Mouse (Mus musculus): Measurements from ENCODE around the gene Rprd1b.

Rprd1b gene

DNA sequence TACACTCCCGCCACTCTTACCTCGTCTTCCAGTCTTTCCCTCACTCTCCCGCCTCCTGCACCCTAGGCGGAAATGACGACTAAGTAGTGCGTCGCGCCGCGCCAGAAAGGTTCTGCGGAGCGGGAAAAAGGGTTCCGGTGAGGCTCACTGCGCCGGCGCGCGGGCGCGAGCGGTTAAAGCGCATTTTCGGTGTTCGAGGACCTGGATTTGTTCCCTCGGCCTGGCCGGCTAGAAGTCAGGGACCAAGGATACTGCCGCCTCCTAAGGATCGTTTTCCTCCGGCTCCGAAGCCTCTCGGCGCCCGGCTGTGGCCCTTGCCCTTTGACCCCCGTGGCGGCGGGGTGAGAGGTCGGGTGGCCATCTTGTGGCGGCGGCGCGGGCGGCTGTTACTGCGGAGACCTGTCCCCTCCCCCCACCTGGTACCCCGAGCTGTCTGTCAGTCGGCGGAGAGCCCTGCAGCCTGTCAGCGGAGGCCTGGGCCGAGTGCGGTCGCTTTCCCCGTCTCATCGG, at the start of gene Rprd1b, which contains the start of gene Tti1:
TSS of gene Rprd1b (plus strand) at position 144 of the 510 bp plus-strand sequence.
TSS of gene Tti1 (minus strand) at position 80 of the 510 bp plus-strand sequence.
- peak; percentile 96 for DNase-seq (ENCODE audit: low spot score)

DNA sequence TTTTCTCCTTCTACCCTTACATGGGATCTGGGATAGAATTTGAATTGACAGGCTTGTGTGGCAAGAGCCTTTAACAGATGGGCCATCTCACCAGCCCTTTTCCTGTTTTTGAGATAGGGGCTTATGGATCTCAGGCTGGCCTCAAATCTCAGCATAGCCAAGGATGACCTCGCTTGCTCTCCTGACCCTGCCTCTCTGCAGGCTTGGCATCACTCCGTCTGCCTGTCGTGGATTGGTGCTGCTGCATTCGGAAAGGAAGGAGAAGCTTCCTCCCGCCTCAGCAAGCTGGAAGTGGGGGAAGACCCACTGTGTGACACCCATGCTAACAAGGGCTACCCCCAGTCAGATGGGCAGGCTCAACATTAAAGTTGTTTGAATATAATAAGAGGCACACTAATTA, 49.1 kb upstream of the Rprd1b start:
- DNase-seq (ENCODE audit: low spot score), result no peak

DNA sequence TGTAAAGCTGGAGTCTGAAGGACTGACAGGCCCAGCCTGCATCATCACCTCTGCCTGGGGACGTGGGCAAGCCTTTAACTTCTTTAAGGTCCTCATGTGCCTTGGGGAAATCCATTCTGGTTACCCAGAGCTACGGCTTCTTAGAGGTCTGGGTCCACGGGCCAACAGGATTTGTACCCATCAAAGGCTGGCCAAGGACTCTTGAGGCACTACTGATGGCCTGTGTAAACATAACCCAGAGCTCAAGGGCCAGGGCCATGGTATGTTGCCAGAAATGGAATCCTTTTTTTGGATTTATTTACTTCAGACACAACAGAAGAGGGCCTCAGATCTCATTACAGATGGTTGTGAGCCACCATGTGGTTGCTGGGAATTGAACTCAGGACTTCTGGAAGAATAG, 45.6 kb upstream of the Rprd1b start:
- DNase-seq (ENCODE audit: low spot score), result no peak

DNA sequence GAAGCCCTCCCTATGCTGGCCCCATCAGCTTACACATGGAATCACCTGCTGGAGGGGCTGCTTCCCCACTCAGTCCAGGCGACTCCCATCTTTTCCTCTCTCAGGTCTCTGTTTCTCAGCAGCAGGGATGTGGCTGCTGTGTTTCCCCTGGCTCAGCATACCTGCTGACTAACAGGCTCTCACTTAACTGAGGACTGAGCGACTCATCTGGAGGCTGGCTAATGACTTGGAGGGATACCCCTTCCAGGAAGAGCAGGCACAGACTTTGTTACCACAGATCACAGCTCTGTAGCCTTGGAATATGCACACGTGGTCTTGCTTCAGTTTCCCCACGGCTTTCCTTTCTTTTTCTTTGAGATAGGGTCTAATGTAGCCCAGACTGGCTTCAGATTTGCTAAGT, 45.0 kb upstream of the Rprd1b start:
- no peak for DNase-seq (ENCODE audit: low spot score)

DNA sequence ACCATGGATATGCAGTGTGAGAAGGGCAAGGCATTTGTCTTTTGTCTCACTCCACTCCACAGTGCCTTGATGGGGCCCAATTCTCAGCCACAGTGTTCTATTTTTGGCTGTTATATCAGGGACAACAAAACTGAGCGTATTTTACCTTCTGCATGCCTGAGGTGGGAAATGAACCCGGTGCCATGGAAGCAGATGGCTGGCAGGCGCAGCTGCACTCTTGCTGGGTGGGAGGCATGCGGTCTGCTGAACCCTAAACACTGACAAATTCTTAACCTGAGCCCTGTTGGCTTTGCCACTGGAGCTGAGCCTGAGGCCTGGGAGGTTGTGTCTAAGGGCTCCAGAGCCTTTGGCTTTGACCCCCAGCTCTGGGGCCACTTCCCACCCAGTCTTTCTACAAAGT, 42.7 kb upstream of the Rprd1b start:
- no peak for DNase-seq (ENCODE audit: low spot score)

DNA sequence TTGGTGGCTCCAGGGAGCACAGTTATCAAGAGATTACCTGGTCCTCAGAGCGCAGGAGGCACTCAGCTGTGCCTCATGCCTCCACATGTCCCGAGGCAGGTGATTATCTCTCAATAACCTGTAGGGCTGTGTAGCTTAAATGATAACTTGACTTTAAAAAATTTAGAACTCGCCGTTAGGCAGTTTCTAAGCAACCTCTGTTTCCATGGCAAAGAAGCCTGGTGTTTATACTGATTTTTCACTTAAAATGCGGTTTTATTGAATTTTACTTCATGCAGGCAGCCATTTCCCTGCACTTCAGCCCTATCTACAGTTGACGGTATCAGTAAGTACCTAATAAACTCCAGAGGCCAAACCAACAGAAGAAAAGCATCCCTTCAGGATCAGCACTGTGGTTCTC, 42.1 kb upstream of the Rprd1b start:
- no peak for DNase-seq (ENCODE audit: low spot score)

DNA sequence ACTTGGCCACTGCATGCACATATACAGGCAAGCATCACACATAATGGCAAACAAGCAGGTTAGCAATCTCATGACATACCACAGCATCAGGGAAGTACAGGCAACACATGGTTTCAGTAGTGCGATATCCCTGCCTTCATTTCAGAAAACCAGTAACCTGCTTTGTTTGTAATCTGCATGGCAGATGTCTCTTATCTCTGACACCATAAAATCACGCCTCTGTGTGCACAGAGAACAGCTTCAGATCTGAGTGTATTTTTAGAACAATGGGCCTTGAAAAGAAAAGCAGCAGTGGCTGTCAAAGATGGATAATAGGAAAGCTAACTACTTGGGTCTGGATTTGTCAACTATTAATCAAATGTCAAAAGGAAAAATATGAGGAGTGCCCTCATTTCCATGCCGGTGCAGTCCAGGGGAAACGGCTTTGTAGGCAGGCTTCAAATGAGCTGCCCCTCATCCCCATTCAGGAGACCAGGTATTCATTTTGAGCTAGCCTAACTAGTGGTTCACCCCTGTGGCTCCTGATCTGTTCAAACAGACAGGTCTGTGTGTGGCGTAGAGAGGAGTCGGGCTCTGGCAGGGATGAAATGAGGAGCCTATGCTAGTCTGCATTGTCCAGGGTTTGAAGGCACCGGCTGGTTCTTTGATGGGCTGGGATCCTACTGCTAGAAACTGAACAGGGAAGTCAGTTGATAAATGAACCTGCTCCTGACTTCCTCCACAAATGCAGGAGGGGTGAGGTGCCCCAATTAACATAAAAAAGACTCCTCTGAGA, 39.7 kb upstream of the Rprd1b start:
- peak; percentile 18 for DNase-seq (ENCODE audit: low spot score)

DNA sequence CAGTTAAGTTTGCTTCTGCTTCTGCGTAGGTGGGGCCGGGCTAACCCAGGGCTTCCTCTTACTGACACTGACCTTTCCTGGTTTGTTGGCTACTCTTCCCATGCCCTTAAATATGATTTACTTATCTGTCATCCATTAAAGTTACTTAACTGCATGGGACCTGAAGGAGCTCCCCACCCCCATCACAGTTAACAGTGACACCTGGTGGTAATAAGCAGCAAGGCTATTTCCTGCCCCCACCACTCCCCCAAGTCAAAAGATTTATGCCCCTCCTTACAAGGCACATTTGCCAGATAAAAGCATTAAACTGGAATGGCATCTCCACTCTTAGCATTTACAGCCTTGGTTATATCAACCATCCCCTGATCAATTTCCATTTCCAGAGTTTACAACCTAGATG, 38.4 kb upstream of the Rprd1b start:
- DNase-seq (ENCODE audit: low spot score), result peak; percentile 43

DNA sequence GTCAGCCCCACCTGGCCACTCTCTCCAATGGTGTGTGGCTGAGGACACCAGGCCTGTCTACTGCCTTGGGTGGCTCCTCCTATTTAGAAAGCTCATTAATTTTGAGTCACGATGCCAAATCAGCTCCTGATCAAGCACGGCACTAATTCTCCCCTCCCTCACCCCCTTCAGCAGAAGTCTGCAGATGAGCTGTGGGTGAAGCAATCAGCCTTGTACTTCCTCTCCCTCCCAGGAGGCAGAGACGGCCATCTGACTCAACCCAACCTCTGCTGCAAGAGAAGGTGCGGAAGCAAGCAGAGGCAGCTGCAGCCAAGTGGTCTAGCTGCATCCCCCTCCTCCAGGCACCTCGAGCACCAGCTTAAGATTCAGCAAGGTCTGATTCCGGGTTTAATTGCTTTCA, 37.3 kb upstream of the Rprd1b start:
- peak; percentile 49 for DNase-seq (ENCODE audit: low spot score)

DNA sequence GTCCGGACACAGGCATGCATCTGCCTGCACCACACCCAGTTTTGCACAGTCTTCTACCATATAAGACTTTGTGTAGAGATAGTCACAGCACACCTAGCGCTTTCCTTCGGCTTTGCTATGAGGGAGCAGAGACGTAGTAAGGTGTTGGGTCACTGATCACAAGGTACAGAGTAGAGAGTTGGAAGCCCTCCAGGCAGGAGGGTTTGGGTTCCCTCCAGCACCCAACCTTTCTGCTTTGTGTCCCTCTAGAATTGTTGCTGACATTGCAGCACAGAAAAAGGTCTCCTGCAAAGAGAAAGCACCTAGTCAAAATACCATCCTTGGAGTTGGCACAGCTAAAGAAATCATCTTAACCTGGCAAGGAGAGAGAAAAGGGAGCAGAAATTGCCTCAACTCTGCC, 35.8 kb upstream of the Rprd1b start:
- DNase-seq (ENCODE audit: low spot score), result no peak

DNA sequence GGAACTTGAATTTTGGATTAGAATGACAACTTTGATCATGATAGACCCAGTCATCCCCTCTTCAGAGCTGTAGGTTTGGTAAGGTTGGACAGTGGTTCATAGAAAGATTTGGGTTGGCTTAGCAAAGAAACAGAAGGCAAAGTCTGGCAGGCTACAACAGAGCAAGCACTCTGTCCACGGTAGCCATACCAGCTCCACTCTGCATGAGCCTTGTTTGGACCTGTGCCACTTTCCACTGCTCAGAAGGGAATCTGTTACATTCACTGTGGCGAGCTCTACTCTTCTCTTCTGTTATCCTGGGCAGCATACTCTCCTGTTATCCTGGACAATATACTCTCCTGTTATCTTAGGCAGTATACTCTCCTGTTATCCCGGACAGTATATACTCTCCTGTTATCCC, 29.5 kb upstream of the Rprd1b start:
- DNase-seq (ENCODE audit: low spot score), result peak; percentile 39

DNA sequence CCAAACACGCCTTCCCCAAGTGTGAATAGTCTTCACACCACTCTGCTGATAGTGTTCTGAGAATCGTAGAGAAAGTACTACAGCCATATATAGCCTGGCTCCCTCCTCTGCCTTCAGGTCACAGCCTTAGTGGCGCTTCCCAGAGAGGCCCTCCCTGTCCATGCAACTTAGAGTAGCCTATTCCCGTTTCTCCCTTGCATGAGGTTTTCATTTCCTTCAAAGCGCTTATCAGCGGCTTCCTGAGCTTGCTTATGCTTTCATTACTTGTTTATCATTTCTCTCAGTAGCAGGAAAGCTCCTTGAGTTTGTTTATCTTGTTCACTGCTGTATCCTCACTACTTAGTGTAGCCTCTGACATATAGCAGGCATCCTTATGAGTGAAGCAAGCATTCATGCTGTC, 23.7 kb upstream of the Rprd1b start:
- DNase-seq (ENCODE audit: low spot score), result no peak

DNA sequence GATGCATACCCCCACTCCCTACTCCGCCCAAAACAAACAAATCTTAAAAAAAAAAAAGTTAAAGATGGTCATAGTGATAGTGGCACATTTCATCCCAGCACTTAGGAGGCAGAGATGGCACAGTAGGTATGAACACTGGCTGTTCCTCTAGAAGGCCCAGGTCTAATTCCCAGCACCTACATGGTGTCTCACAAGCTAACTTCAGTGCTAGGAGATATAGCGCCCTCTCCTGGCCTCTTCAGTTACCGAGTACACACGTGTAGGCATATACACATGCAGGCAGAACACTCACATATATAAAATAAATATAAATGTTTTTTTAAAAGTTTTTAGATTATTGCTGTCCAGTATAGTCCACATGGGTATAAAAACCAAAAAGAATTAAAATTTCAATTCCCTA, 22.7 kb upstream of the Rprd1b start:
- DNase-seq (ENCODE audit: low spot score), result no peak

DNA sequence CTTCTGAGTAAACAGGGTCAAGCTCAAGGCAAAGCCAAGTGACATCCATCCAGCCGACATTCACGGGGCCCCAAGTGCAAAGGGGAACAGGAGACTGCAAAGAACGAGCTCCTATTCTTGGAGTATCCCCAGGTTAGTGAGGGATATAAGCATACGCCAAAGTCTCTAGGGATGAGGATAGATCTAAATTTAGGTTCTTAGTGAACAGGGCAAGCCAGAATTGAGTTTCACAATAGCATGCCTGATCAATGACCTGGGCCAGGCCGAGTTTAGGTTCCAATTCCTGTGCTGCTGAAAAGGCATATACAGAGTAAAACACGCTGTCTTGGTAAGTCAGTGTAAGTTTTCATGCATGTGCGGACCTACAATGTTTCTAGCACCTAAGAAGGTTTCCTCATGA, 18.9 kb upstream of the Rprd1b start:
- no peak for DNase-seq (ENCODE audit: low spot score)

DNA sequence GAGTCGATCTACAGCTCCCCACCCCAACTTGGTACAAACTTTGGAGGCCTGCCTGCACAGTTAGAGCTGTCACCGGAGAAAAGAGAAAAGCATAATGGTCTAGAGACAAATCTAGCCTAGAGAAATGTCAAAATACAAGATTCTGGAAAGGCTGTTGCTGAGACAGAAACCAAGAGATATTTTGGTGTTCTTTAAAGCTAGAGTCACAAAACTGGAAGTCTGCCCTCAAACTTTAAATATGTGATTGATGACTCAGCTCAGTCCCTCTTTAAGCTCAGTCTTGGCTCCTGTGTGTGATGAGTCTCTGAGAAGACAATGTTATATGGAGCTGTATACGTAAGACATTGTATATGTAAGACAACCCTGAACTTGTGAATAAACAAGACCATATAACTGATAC, 15.7 kb upstream of the Rprd1b start:
- DNase-seq (ENCODE audit: low spot score), result no peak

DNA sequence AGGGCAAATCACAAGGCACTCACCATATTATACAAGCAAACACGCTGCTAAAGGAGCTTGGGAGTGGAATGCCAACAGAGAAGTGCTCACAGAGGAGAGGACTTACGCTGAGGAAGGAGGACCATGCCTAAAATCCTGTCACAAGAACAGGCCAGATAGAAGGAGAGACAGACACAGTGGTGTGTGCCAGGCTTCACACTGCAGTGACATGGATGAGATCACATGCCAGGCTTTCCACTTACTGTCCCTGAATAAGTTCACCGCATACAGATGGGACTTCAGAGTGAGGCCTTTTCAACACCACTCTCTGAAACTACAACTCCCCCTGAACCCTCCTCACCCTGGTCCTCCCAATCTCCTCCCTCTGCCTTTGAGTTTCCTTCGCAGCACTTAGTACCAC, 11.0 kb upstream of the Rprd1b start:
- no peak for DNase-seq (ENCODE audit: low spot score)

DNA sequence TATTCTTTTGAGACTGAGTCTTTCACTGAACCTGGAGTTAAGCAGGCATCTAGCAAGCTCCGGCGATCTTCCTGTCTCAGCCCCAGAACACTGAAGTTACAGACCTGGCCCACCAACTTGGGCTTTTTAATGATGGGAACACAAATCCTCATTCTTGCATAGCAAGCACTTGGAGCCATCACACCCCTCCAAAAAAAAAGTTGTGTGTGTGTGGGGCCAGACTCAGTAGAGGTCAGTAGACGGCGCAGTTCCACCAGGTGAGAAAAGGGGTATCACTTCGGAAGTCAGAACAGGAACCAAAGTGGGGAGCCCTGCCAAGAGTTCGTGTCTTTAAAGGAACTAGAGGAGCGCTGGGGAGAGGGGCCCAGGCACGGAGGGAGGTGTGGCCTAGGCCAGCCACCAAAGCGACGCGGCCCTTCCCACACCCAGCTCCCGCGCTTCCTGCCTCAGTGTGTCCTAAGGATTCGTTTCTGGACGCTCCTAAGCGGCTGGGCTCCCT, 393 bp upstream of the Rprd1b start:
- no peak for DNase-seq (ENCODE audit: low spot score)

DNA sequence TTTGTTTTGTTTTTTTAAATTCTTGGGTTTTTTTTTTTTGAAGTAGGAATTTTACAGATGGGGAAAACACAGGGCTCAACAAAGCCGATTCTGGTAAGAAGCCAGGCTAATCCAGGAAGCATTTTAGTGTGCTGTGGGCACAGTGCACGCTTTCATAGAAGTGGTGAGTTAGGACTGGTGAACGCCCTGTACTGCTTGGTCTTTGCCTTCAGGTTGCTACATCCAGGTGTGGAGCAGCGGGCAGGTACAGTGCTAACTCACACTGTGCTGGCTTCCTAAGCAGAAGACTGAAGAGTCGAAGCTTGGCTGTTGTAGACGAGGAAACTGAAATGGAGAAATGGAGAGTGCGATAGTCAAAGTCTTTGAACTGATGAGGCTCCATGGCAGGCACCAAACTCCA, 1.7 kb downstream of the Rprd1b start:
- no peak for DNase-seq (ENCODE audit: low spot score)

DNA sequence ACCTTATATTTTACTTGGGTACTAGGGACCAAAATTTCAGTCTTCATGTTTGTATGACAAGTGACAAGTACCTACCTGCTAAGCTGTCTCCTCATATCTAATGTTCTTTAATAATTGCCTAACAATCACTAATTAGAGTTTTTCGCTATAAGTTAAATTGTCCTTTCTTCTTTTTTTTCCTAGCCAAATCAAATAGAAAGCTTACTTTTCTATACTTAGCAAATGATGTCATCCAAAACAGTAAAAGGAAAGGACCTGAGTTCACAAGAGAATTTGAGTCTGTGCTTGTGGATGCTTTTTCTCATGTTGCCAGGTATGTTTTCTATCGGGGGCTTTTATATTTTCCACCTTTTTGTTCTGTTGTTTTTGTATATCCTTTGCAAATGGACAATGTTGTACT, 7.5 kb downstream of the Rprd1b start:
- no peak for DNase-seq (ENCODE audit: low spot score)

DNA sequence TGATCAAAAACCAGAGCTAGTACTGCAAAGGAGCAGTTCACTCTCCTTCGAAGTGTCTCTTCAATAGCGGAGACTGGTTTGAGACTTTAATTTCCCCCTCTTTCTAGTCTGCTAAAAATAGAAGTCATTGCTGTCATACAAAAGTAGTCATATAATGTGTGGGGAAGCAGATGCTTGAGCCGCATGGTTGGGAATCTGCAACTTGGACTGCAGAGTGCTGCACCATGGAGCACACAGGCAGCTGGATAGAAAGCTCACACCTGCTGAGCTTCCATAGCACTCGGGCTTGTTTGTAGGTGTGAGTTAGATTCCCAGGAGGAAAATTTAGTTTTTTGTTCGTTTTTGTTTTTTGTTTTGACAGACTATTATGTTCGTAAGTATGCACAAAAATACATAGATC, 8.1 kb downstream of the Rprd1b start:
- DNase-seq (ENCODE audit: low spot score), result no peak

DNA sequence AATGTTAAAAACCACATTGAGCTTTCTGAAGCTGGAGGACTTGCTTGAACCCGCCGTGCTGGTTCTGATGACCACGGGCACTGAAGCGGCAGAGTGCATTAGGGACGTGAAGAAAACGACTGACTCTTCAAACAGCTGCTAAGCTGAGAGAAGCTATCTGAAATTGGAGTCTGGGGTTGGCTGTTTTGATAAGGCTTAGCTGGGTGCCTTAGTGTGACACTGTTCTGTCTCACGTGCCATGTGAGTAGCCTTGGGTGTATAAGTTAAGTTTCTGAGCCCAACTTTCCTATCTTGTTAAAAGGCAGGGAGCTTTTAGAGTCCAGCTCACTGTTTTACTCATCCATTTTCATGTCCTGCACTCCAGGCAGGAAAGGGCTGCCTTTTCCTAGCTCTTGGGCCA, 8.7 kb downstream of the Rprd1b start:
- no peak for DNase-seq (ENCODE audit: low spot score)

DNA sequence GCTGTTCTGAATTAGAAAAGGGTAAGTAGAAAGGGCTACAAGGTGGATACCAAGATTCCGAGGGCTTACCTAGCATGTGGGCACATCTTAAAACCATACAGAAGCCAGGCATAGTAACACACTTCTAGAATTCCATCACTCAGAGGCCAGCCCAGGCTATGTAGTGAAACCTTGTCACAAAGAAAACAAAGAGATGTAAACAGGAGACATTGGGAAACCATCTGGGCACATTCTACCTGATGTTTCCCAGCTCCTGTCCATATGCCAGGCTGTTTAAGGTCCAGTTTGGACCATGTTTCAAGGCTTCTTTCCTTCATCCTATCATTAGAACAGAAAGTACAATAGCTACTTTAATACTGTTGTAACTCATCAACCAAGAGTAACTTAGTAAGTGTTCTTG, 9.3 kb downstream of the Rprd1b start:
- DNase-seq (ENCODE audit: low spot score), result no peak

DNA sequence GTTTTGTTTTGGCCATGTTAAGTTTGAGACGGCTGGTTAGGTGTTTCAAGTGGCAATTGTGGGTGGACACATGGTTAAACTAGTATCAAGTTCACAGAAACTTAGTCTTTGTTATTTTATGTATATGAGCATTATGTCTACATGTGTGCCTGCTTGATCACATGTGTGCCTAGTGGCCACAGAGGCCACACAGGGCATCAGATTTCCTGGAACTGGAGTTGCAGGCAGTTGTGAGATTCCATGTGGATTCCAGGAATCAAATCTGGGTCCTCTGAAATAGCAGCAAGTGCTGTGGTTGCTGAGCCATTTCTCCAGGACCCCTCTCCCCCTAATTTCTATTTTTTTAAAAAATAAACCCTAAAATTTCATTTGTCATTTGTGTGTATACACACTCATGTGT, 11.4 kb downstream of the Rprd1b start:
- DNase-seq (ENCODE audit: low spot score), result no peak

DNA sequence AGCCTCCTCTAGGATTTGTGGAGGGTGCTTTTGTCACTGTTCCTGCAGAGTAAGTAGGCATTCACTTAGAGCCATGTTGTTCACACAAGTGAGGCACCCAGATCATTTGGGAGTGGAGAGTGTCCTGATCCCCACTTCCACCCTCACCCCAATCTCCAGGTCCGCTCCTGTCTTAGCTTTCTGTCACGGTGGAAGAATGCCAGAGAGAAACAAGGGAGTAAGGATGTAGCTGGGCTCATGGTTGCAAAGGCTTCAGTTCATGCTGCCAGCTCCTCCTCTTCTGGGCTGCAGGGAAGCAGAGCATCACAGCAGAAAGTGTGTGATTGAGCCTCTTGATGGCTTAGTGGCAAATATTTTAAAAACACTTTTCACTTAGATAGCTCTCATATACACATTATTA, 12.1 kb downstream of the Rprd1b start:
- no peak for DNase-seq (ENCODE audit: low spot score)
